Mouse (Mus musculus) kidney, postnatal 25 days (tissue): ENCODE data around the gene Adgrb3.
A peak's percentile ranks its signal among the peaks of the same experiment; 100 is the strongest.

Experiments used
- DNase-seq, 2 experiments: peaks; one replicate each; pipeline ENCODE4 v3.0.0; 2021; ENCODE audit warnings: mixed read lengths in 2 of 2

Gene Adgrb3

GRCm38 (mm10) chr1:25229245-25229750 is 600.2 kb downstream of the Adgrb3 start:
- no peak for DNase-seq

- peak; percentile 77 to 78 for DNase-seq
These were observed 600.9 kb downstream of the Adgrb3 start for GRCm38 (mm10) chr1:25228381-25229244.

DNA sequence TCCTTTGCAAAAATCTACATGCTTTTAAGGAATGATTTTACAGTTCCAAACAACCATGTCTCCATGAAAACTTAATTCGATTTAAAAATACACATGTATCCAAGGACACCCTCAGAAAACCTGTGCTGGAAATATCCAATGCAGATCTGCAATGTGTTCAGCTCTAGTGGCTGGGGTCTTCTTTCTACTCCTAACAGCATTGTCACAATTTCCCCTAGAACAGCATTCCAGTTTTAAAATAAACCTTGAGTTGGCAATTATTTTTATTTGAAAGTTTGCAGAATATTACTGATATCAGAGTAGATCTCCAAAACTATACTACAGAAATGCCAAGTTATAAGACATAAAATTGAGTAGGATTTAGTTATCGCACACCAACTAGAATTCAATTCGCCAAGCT is 601.6 kb downstream of the Adgrb3 start:
- no peak for DNase-seq

DNA sequence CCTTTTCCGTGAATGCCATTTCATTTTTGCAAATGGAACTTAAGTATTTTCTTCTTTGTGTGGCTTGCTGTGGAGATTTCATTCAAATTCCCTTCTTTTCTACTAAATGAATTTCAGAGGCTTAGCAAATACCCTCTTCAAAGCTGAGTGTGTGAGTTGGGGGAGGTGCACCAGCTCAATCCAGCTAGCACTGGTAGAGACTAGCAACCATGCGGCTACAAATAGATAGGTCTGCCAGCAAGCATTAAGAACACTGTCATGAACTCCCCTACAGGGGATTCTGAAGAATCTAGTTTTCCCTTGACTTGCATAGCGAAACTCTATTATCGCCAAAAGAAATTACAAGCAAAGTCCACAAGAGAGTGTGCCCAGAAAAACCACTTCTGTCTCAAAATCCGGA is 624.9 kb downstream of the Adgrb3 start:
- no peak for DNase-seq

- no peak for DNase-seq
These were observed 630.1 kb downstream of the Adgrb3 start for GRCm38 (mm10) chr1:25199392-25199791.

DNA sequence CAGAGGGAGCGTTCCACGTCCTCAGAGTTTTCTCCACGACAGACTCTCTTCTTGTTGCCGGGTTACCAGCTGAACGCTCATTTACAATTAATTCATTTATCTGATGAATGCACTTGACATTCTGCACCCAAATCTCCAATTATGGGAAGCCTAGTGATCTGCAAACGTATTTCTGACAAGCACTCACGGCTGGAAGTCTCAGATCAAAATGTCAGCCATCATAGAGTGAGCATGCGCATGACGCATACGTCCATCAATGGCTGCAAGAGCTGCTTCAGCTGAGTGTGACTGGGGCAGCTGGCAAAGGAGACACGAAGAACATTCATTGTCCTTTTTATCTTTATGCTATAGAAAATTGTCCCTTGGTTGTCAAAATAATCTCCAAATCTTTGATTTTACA is 637.5 kb downstream of the Adgrb3 start:
- DNase-seq, result no peak

DNA sequence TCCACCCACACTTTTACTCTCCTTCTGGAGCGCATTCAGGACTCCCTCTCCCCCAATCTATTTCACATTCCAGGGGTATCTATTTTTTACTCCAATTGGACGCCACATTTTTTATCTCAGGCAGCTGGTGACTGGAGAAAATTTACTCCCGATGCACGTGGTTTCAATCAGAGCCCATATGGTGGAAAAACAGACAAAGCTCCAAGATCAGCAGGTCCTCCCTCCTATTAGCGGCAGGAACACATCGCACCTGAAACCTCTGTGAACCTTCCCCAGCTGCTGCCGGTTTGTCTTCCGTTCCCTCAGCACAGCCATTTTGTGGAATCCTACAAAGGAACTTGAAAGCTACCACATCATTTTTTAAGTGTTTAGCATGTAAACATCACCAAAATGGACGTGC is 640.2 kb downstream of the Adgrb3 start:
- no peak for DNase-seq

DNA sequence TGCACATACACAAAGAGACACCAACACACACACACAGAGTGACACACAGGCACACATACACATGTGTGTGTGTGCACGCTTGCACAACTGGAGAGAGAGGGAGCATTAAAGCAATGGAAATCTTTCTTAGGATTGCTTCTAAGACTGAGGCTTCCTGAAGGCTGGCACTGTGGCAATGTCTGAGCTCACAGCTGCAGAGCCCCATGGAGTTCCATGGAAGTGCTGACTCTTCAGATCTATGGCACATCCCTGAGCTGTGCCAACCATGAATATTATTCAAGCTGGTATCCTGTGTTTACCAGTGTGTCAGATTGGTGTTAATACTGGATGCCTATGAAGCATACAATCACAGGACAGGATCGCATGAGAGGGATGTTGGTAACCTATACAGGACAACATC is 643.6 kb downstream of the Adgrb3 start:
- no peak for DNase-seq

GRCm38 (mm10) chr1:25181881-25182280 is 647.6 kb downstream of the Adgrb3 start:
- DNase-seq, result no peak

- DNase-seq, result no peak
These were observed 648.9 kb downstream of the Adgrb3 start for GRCm38 (mm10) chr1:25180615-25181014.

- DNase-seq, result no peak
These were observed 649.5 kb downstream of the Adgrb3 start for GRCm38 (mm10) chr1:25179860-25180582.

- no peak for DNase-seq
These were observed 651.0 kb downstream of the Adgrb3 start for GRCm38 (mm10) chr1:25178347-25179130.

DNA sequence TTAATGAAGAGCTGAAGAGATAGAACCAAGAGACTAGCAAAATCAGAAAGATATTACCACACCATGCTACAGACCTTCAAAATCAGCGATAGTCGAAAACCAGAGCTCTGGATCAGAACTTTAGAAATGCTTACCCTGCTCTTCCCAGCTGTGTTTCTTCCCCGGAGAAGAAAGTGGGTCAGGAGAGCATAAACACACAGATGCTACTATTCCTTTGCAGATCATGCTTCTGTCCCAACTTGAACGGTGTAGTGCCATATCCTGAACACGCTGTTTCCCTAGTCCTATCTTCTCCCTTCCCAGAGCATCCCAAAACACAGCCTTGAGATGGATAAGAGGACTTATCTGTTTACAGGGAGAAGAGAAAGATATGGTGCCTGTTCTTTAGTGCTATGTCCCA is 662.4 kb downstream of the Adgrb3 start:
- no peak for DNase-seq

- no peak for DNase-seq
These were observed 663.3 kb downstream of the Adgrb3 start for GRCm38 (mm10) chr1:25166036-25166796.

DNA sequence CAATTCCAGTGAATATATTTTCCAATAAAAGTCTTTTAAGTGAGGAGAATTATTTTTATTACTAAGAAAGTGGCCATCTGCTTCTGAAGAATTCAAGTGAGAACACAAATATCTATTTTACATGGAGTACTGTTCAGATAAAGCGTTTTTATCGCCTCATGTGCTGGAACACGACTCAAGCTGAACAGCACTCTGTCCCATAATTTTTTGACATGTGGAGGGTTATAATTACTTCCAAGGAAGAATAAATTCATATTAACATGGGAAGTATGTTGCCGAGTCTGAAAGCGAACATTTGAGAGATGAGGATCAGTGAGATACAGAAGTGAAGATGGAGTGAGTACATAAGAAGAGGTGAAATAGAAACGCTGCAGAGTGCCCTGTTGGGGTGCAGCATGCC is 665.9 kb downstream of the Adgrb3 start:
- no peak for DNase-seq

DNA sequence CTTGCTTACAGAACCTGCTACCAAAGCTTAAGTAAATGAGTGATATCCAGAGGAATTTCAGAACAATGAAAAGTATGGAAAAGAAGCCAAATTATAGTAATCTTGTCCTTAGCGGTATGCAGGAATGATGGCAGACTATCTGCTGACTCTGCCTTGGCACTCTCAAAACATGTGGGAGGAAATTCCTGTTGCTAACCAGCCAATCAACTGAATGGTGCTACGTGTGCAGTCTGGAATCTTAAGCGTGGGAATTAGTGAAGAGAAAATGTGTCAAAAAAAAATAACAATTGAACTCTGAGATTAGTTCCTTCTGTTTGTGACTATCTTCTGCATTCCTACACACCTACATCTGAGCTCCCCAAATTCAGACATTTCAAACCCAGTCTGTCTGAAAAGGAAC is 683.3 kb downstream of the Adgrb3 start:
- DNase-seq, result no peak

DNA sequence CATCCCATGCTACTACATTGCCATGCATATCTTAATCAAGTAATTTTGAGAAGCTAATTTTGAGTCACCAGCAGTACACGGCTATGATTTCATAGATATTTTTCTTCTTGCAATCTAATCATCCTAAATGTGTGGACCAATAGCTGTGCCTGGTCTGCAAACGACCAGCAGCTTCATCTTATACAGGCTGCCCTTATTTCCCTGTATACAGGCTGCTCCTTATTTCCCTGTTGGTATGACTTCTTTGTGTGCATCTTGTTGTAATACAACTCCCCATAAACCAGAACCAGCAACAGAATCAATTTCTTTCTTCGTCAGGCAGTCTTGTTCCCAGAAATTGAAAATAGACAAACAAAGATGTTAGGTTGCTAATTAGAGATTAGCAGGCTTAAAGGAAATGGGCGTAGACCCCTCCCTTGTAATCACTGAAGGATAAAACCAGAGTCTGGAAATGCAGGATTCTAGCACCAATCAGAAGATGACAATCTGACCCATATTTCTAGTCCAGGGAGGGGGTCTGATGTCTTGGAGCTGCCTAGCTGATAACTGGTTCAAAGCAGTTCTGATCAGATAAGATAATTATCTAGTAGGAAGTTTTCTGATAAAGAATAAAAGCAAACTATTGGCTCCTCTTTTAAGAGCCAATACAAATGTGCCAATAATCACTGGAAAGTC is 697.2 kb downstream of the Adgrb3 start:
- no peak for DNase-seq

DNA sequence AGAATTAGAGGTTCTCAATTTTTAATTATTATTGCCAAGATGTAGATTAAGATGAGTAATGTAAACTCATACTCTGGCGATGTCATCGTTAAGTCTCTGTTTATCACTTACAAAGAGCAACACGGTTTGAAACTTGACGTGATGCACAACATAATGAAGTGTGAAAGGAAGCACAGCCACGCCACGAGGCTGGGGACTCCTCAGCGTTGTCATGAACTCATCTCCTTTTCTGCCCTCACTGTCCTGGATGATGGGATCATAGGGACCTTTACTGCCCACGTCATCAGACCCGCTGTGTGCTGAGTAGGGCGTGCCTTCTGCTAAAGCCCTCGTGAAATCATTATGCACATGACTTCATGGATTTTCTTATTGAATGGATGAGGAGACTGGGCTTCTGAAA is 714.0 kb downstream of the Adgrb3 start:
- DNase-seq, result no peak

GRCm38 (mm10) chr1:25107500-25108101 is 721.9 kb downstream of the Adgrb3 start:
- no peak for DNase-seq

GRCm38 (mm10) chr1:25106679-25107078 is 722.8 kb downstream of the Adgrb3 start:
- no peak for DNase-seq

DNA sequence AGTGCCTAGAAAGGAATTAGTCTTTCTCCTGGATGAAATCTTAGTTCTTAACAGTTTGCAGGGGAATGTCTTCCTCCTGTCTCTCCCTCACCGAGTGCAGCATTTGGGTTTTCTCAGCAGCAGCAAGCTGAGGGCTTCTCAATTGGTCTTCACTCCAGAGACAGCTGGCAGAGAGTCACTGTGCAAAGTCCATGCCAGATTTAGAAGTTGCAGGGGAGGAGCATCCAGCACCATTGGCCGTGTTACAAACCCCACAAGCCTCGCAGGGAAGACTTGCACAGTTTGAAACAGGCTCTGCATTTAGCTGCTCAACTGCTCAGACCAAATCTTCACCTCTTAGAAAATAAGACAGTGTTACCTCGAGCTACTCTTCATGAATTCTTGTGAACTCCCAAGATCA is 724.1 kb downstream of the Adgrb3 start:
- peak; percentile 72 to 81 for DNase-seq
